In genomic region chr17:63991160-63991559, GRCm38 (mm10) we compare ENCODE assay signal across 34 mouse cellular contexts.
"Had no signal": no experiment of that assay in that cellular context is flagged by ENCODE, and none has a peak within 500 bp of the region (broad histone marks: within the 10 kb centered on the region; RNA-seq: fewer than 3 reads in every experiment).

No protein-coding gene starts in this region.

- H3K27ac ChIP-seq: heart, adult 2 months; heart, embryonic 10.5 days; heart, embryonic 13.5 days; heart, embryonic 15.5 days; hindbrain, embryonic 10.5 days; hindbrain, embryonic 12.5 days; hindbrain, embryonic 13.5 days; hindbrain, embryonic 14.5 days; hindbrain, embryonic 15.5 days; hindbrain, postnatal 0 days; intestine, embryonic 15.5 days; layer of hippocampus, adult 2 months had no signal

- H3K4me1 ChIP-seq: heart, embryonic 10.5 days; heart, embryonic 15.5 days; hindbrain, embryonic 10.5 days; hindbrain, embryonic 12.5 days; hindbrain, embryonic 13.5 days; hindbrain, embryonic 15.5 days; intestine, embryonic 15.5 days had no signal

- H3K27me3 ChIP-seq: heart, embryonic 12.5 days; heart, embryonic 13.5 days; heart, embryonic 15.5 days; hindbrain, embryonic 12.5 days; hindbrain, embryonic 13.5 days; hindbrain, embryonic 15.5 days; intestine, embryonic 15.5 days had no signal

- H3K36me3 ChIP-seq: heart, embryonic 15.5 days; hindbrain, embryonic 10.5 days; hindbrain, embryonic 12.5 days; intestine, embryonic 15.5 days had no signal

- H3K4me3 ChIP-seq: heart, adult 2 months; heart, embryonic 10.5 days; heart, embryonic 12.5 days; heart, embryonic 13.5 days; heart, embryonic 15.5 days; hindbrain, embryonic 10.5 days; hindbrain, embryonic 12.5 days; hindbrain, embryonic 13.5 days; hindbrain, embryonic 15.5 days; intestine, embryonic 15.5 days; layer of hippocampus, adult 2 months had no signal

- H3K9ac ChIP-seq: heart, embryonic 12.5 days; heart, embryonic 13.5 days; heart, embryonic 15.5 days; hindbrain, embryonic 12.5 days; hindbrain, embryonic 13.5 days; hindbrain, embryonic 14.5 days; hindbrain, embryonic 15.5 days; intestine, embryonic 15.5 days had no signal

- H3K9me3 ChIP-seq: heart, embryonic 10.5 days; heart, embryonic 12.5 days; heart, embryonic 13.5 days; heart, embryonic 15.5 days; hindbrain, embryonic 10.5 days; hindbrain, embryonic 12.5 days; hindbrain, embryonic 13.5 days; hindbrain, embryonic 15.5 days; intestine, embryonic 15.5 days had no signal

- DNase-seq: heart, adult 18-20 months; heart, adult 2 months; heart, postnatal 10 days; heart, postnatal 14 days; heart, postnatal 36 days; heart, postnatal 4 days; kidney, adult 11 months; kidney, adult 18-20 months; kidney, adult 2 months; kidney, adult 8-10 months; kidney, adult 9 months; kidney, postnatal 10 days; kidney, postnatal 14 days; kidney, postnatal 25 days; kidney, postnatal 36 days; kidney, postnatal 4 days; layer of hippocampus, postnatal 36 days had no signal

- ATAC-seq: hindbrain, embryonic 16.5 days; hindbrain, postnatal 0 days; inflammation-experienced regulatory T-cells, adult 6 months; intestine, embryonic 15.5 days; intestine, embryonic 16.5 days; intestine, postnatal 0 days had no signal

- H3K4me2 ChIP-seq: heart, embryonic 11.5 days; heart, embryonic 12.5 days; heart, embryonic 13.5 days; heart, embryonic 15.5 days; hindbrain, embryonic 12.5 days; hindbrain, embryonic 13.5 days; hindbrain, embryonic 14.5 days; hindbrain, embryonic 15.5 days; intestine, embryonic 15.5 days had no signal
